Mouse (Mus musculus) ES-E14 (cell line): ENCODE data around the gene Paf1.

ENCODE experiments used
- CHD2 ChIP-seq: IDR thresholded peaks from 2 replicates; pipeline ENCODE4 v1.6.1; 2014; ENCODE audit warnings: mild to moderate bottlenecking, low read depth, low read length, inconsistent platforms
- HCFC1 ChIP-seq: IDR thresholded peaks from 2 replicates; pipeline ENCODE4 v1.6.1; 2012; ENCODE audit warnings: low read length, inconsistent platforms, borderline replicate concordance; ENCODE audit not compliant: insufficient read depth
- ZC3H11A ChIP-seq: IDR thresholded peaks from 2 replicates; pipeline ENCODE4 v1.6.1; 2012; ENCODE audit warnings: low read depth, mild to moderate bottlenecking, inconsistent platforms, low read length, borderline replicate concordance

GRCm38 (mm10) chr7:28347746-28348145 lies 45.0 kb upstream of the Paf1 start:
- TF ChIP-seq HCFC1 (no peak), ZC3H11A (no peak), CHD2 (no peak)
